Mouse (Mus musculus) testis, adult 10 weeks (tissue): ENCODE data around the gene Ano4. TPM values are rescaled to one million over a fixed set of nuclear protein-coding genes. Genes with fewer than 3 reads are reported as not detected.

Experiments used
- polyA plus RNA-seq: library from polyadenylated mRNA; stranded (reverse); fragments of 350-450 nt; fragmentation: Illumina TruSeq; extraction: RNeasy Lipid Tissue Mini Kit (QIAGEN cat#74804); gene quantifications from one replicate; pipeline ENCODE4 v1.2.3, GENCODE M21; 2014; ENCODE audit warnings: low read depth, low replicate concordance

The Ano4 gene
- 1.2 TPM for polyA plus RNA-seq

DNA sequence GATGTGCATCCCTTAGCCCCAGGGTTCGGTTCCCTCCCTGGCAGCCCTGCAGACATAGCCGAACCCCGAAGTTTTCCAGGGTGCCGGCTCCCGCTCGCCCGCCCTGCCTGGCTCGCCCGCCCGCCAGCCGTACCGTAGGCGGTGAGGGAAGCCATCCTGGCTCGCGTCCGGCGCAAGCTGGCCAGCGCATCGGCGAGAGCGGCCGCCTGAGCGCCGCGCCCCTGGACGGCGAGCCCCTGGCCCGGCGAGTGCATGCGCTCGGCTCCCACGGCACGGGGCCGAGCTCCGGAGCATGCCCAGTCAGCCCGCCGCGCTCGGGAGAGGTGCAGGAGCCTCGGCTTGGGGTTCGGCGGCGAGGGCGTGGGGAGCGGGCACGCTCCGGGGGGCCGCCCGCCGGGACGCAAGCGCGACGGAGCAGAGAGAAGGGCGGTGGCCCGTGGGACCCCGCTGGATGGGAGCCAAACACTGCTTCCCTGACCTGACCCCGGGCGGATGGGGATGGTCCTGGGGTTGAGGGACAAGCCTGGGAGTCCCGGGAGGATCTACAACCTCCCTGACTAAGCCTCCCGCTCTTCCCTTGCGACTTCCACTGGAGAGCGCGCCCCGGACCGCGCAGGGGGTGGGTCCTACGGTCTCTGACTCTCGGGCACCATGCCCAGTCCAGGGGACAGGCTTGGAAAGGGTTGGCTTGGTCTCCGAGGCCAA lies at the start of gene Ano4:
TSS of gene Ano4 (minus strand) at position 272 of the 705 bp plus-strand sequence.

Other genes starting within 250 kb of the Ano4 start
- gene Gas2l3, start 99.2 kb upstream of the Ano4 start, polyA plus RNA-seq = 0.99 TPM
- 0.49 TPM for gene Nr1h4, start 188.8 kb upstream of the Ano4 start, polyA plus RNA-seq